ENCODE assay signal across 8 mouse cellular contexts in genomic region chr8:71592374-71593170, GRCm38 (mm10). TPM values are rescaled to one million over a fixed set of nuclear protein-coding genes. Genes with fewer than 3 reads are reported as not detected.
DNase-seq lines count a peak whose midpoint lies in the region; ATAC-seq and TF ChIP-seq lines count a peak whose summit lies in the region.

No protein-coding gene starts in this region.

- peak overlapping the region; percentile 86 for H3K4me2 ChIP-seq in heart, embryonic 15.5 days
- H3K4me2 ChIP-seq in liver, embryonic 14.5 days (ENCODE audit: low read depth), result peak overlapping the region; percentile 98
- peak overlapping the region; percentile 96 for H3K4me2 ChIP-seq in neural tube, embryonic 15.5 days

- ATAC-seq in heart, embryonic 15.5 days (replicated peaks; ENCODE audit: insufficient number of reproducible peaks, insufficient read depth, low FRiP score, low read depth), result peak; percentile 71
- ATAC-seq in liver, embryonic 14.5 days (ENCODE audit: insufficient read depth), result peak; percentile 50
- ATAC-seq in neural tube, embryonic 15.5 days (ENCODE audit: low FRiP score), result peak; percentile 80

- no peak for TF ChIP-seq CTCF in C2C12 (IDR thresholded peaks at IDR 0.05; ENCODE audit: control insufficient read depth, insufficient read depth, insufficient read length)
- no peak for TF ChIP-seq CTCF in liver, embryonic 14.5 days (IDR thresholded peaks at IDR 0.05; ENCODE audit: low read depth)

- H3K9ac ChIP-seq in heart, embryonic 15.5 days, result peak overlapping the region; percentile 96
- peak overlapping the region; percentile 79 for H3K9ac ChIP-seq in liver, embryonic 14.5 days (replicated peaks)
- peak overlapping the region; percentile 99 for H3K9ac ChIP-seq in neural tube, embryonic 15.5 days (replicated peaks)

- DNase-seq in adrenal gland, adult 8-10 months, result peak; percentile 73
- no peak for DNase-seq in forebrain, embryonic 10.5 days (ENCODE audit: extremely low spot score, low spot score)
- peak; percentile 80 to 93 for DNase-seq in kidney, postnatal 25 days
- no peak for DNase-seq in liver, embryonic 14.5 days (ENCODE audit: low read depth in 3 of 3, low spot score in 3 of 3)
- DNase-seq in thymus, postnatal 25 days, result peak; percentile 82

- 6% methylated on average over 60 of the region's 60 CpGs for WGBS in forebrain, embryonic 10.5 days
- WGBS in heart, embryonic 15.5 days, result 4% methylated on average over 60 of the region's 60 CpGs
- WGBS in liver, embryonic 14.5 days (ENCODE audit: insufficient replicate concordance), result 3% methylated on average over 60 of the region's 60 CpGs
- WGBS in neural tube, embryonic 15.5 days, result 4% methylated on average over 60 of the region's 60 CpGs

- no peaks in the 10 kb centered on the region for H3K9me3 ChIP-seq in forebrain, embryonic 10.5 days
- no peaks in the 10 kb centered on the region for H3K9me3 ChIP-seq in heart, embryonic 15.5 days (replicated peaks)
- H3K9me3 ChIP-seq in liver, embryonic 14.5 days (ENCODE audit: control insufficient read depth, low read length), result no peaks in the 10 kb centered on the region
- no peaks in the 10 kb centered on the region for H3K9me3 ChIP-seq in neural tube, embryonic 15.5 days (replicated peaks)

- H3K27me3 ChIP-seq in C2C12 (ENCODE audit: control insufficient read depth, insufficient read depth, insufficient read length), result no peaks in the 10 kb centered on the region
- peaks cover 15% of the 10 kb centered on the region for H3K27me3 ChIP-seq in forebrain, embryonic 10.5 days (ENCODE audit: poor library complexity, severe bottlenecking)
- H3K27me3 ChIP-seq in heart, embryonic 15.5 days, result no peaks in the 10 kb centered on the region
- no peaks in the 10 kb centered on the region for H3K27me3 ChIP-seq in liver, embryonic 14.5 days (ENCODE audit: control insufficient read depth, insufficient read depth, low read length)
- H3K27me3 ChIP-seq in neural tube, embryonic 15.5 days (replicated peaks), result no peaks in the 10 kb centered on the region

- peaks cover 22% of the 10 kb centered on the region for H3K79me2 ChIP-seq in C2C12 (ENCODE audit: control insufficient read depth, insufficient read depth)

- peaks cover 3% of the 10 kb centered on the region for H3K36me3 ChIP-seq in C2C12 (ENCODE audit: control insufficient read depth, insufficient read depth)
- H3K36me3 ChIP-seq in forebrain, embryonic 10.5 days (replicated peaks), result peaks cover 26% of the 10 kb centered on the region
- H3K36me3 ChIP-seq in heart, embryonic 15.5 days, result no peaks in the 10 kb centered on the region
- H3K36me3 ChIP-seq in liver, embryonic 14.5 days (replicated peaks; ENCODE audit: control insufficient read depth, insufficient read depth, low read depth), result no peaks in the 10 kb centered on the region
- no peaks in the 10 kb centered on the region for H3K36me3 ChIP-seq in neural tube, embryonic 15.5 days

- no peak for TF ChIP-seq EP300 in liver, embryonic 14.5 days (IDR thresholded peaks at IDR 0.05; ENCODE audit: low read depth)

- H3K79me3 ChIP-seq in C2C12 (ENCODE audit: low read depth), result peaks cover 10% of the 10 kb centered on the region

- peak overlapping the region; percentile 96 for H3ac ChIP-seq in C2C12 (ENCODE audit: control insufficient read depth, insufficient read length, low read depth)

- peak overlapping the region; percentile 76 for H3K4me3 ChIP-seq in C2C12 (ENCODE audit: insufficient read depth, poor library complexity, severe bottlenecking)
- H3K4me3 ChIP-seq in forebrain, embryonic 10.5 days, result peak overlapping the region; percentile 80
- H3K4me3 ChIP-seq in heart, embryonic 15.5 days, result peak overlapping the region; percentile 82
- H3K4me3 ChIP-seq in liver, embryonic 14.5 days (ENCODE audit: insufficient read depth in 1 of 2, low read depth in 2 of 2, low read length in 2 of 2), result peak overlapping the region; percentile 72 to 80
- peak overlapping the region; percentile 64 for H3K4me3 ChIP-seq in neural tube, embryonic 15.5 days (replicated peaks)

- H3K4me1 ChIP-seq in forebrain, embryonic 10.5 days, result peaks cover 49% of the 10 kb centered on the region
- H3K4me1 ChIP-seq in heart, embryonic 15.5 days (replicated peaks), result peaks cover 32% of the 10 kb centered on the region
- peaks cover 9 to 19% of the 10 kb centered on the region in 2 experiments for H3K4me1 ChIP-seq in liver, embryonic 14.5 days (replicated peaks; ENCODE audit: control insufficient read depth in 2 of 2, insufficient read depth in 2 of 2, low read length in 1 of 2)
- H3K4me1 ChIP-seq in neural tube, embryonic 15.5 days, result peaks cover 47% of the 10 kb centered on the region

- peak overlapping the region; percentile 95 for H3K27ac ChIP-seq in forebrain, embryonic 10.5 days
- H3K27ac ChIP-seq in heart, embryonic 15.5 days, result peak overlapping the region; percentile 99
- H3K27ac ChIP-seq in liver, embryonic 14.5 days, result peak overlapping the region; percentile 90
- H3K27ac ChIP-seq in neural tube, embryonic 15.5 days (replicated peaks), result peak overlapping the region; percentile 98

TF ChIP-seq in C2C12, 6 proteins besides CTCF, POLR2A, EP300 and RAD21:
- TF ChIP-seq CEBPB (IDR thresholded peaks at IDR 0.05; ENCODE audit: low read depth) (no peak), MYOD1 (IDR thresholded peaks at IDR 0.05; ENCODE audit: control insufficient read depth, insufficient read length, low read depth) (no peak), MYOG (IDR thresholded peaks at IDR 0.05; ENCODE audit: control insufficient read depth, extremely low read depth, insufficient read length) (no peak), MAX (IDR thresholded peaks at IDR 0.05) (no peak), FOSL1 (IDR thresholded peaks at IDR 0.05; ENCODE audit: insufficient read depth, low read length, poor library complexity, severe bottlenecking) (no peak), USF1 (IDR thresholded peaks at IDR 0.05; ENCODE audit: low read depth) (no peak)

RNA-seq across cellular contexts. Expression of gene Pgls, which starts 0.6 kb away (rescaled TPM):
- 231 TPM for polyA plus RNA-seq in C2C12 (2012; fragmentation: generic; extraction: Trizol)
- total RNA-seq in adrenal gland, adult 8-10 months (2022), result 100 to 1,000 TPM; 116 to 141 (median 124) TPM
- 262 and 266 TPM in 2 replicates for polyA plus RNA-seq in forebrain, embryonic 10.5 days (2016; fragmentation: Nextera tagmentation; extraction: Ambion mirVana)
- 159 and 171 TPM in 2 replicates for polyA plus RNA-seq in heart, embryonic 15.5 days (2015; fragmentation: Nextera tagmentation; extraction: Ambion mirVana)
- polyA plus RNA-seq in liver, embryonic 14.5 days (2012; rRNA removed), result 45.6 and 58.5 TPM in 2 replicates
- polyA plus RNA-seq in liver, embryonic 14.5 days (2014; fragmentation: Nextera tagmentation; extraction: Ambion mirVana), result 104 and 105 TPM in 2 replicates
- 223 and 232 TPM in 2 replicates for polyA plus RNA-seq in neural tube, embryonic 15.5 days (2015; fragmentation: Nextera tagmentation; extraction: Ambion mirVana)

RNA-seq across cellular contexts. Expression of gene Fam129c, which starts 4.9 kb away (rescaled TPM):
- polyA plus RNA-seq in C2C12 (2012; fragmentation: generic; extraction: Trizol), result 2.4 TPM
- 1 to 10 TPM; 1.5 to 3.0 (median 2.3) TPM for total RNA-seq in adrenal gland, adult 8-10 months (2022)
- polyA plus RNA-seq in forebrain, embryonic 10.5 days (2016; fragmentation: Nextera tagmentation; extraction: Ambion mirVana), result 4.1 and 5.1 TPM in 2 replicates
- polyA plus RNA-seq in heart, embryonic 15.5 days (2015; fragmentation: Nextera tagmentation; extraction: Ambion mirVana), result 2.1 and 3.1 TPM in 2 replicates
- polyA plus RNA-seq in liver, embryonic 14.5 days (2012; rRNA removed), result 1.1 TPM in 2 replicates
- 0.56 and 0.99 TPM in 2 replicates for polyA plus RNA-seq in liver, embryonic 14.5 days (2014; fragmentation: Nextera tagmentation; extraction: Ambion mirVana)
- 8.4 and 10.2 TPM in 2 replicates for polyA plus RNA-seq in neural tube, embryonic 15.5 days (2015; fragmentation: Nextera tagmentation; extraction: Ambion mirVana)

RNA-seq across cellular contexts. Expression of gene Colgalt1, which starts 18.2 kb away (rescaled TPM):
- 72.3 TPM for polyA plus RNA-seq in C2C12 (2012; fragmentation: generic; extraction: Trizol)
- total RNA-seq in adrenal gland, adult 8-10 months (2022), result 10 to 100 TPM; 64.7 to 78.0 (median 69.1) TPM
- polyA plus RNA-seq in forebrain, embryonic 10.5 days (2016; fragmentation: Nextera tagmentation; extraction: Ambion mirVana), result 44.2 and 47.4 TPM in 2 replicates
- polyA plus RNA-seq in heart, embryonic 15.5 days (2015; fragmentation: Nextera tagmentation; extraction: Ambion mirVana), result 50.4 and 64.5 TPM in 2 replicates
- polyA plus RNA-seq in liver, embryonic 14.5 days (2012; rRNA removed), result 30.9 and 31.4 TPM in 2 replicates
- polyA plus RNA-seq in liver, embryonic 14.5 days (2014; fragmentation: Nextera tagmentation; extraction: Ambion mirVana), result 20.5 and 20.7 TPM in 2 replicates
- 73.4 and 76.9 TPM in 2 replicates for polyA plus RNA-seq in neural tube, embryonic 15.5 days (2015; fragmentation: Nextera tagmentation; extraction: Ambion mirVana)

RNA-seq across cellular contexts. Expression of gene Slc27a1, which starts 23.9 kb away (rescaled TPM):
- polyA plus RNA-seq in C2C12 (2012; fragmentation: generic; extraction: Trizol), result 57.5 TPM
- 100 to 1,000 TPM; 141 to 186 (median 160) TPM for total RNA-seq in adrenal gland, adult 8-10 months (2022)
- 20.2 and 21.9 TPM in 2 replicates for polyA plus RNA-seq in forebrain, embryonic 10.5 days (2016; fragmentation: Nextera tagmentation; extraction: Ambion mirVana)
- 18.8 and 27.8 TPM in 2 replicates for polyA plus RNA-seq in heart, embryonic 15.5 days (2015; fragmentation: Nextera tagmentation; extraction: Ambion mirVana)
- polyA plus RNA-seq in liver, embryonic 14.5 days (2012; rRNA removed), result 1.9 and 2.4 TPM in 2 replicates
- 0.28 and 0.71 TPM in 2 replicates for polyA plus RNA-seq in liver, embryonic 14.5 days (2014; fragmentation: Nextera tagmentation; extraction: Ambion mirVana)
- polyA plus RNA-seq in neural tube, embryonic 15.5 days (2015; fragmentation: Nextera tagmentation; extraction: Ambion mirVana), result 83.0 and 85.9 TPM in 2 replicates

RNA-seq across cellular contexts. Expression of gene Nxnl1, which starts 26.2 kb away (rescaled TPM):
- polyA plus RNA-seq in C2C12 (2012; fragmentation: generic; extraction: Trizol), result 0.02 TPM
- total RNA-seq in adrenal gland, adult 8-10 months (2022), result 1 to 10 TPM in 1 of 4 experiments, under 1 TPM in 3; 0.40 to 1.3 (median 0.49) TPM
- 0.09 TPM in 1 of 2 replicates, not detected in the other for polyA plus RNA-seq in forebrain, embryonic 10.5 days (2016; fragmentation: Nextera tagmentation; extraction: Ambion mirVana)
- polyA plus RNA-seq in heart, embryonic 15.5 days (2015; fragmentation: Nextera tagmentation; extraction: Ambion mirVana), result 0.08 TPM in 1 of 2 replicates, not detected in the other
- not detected in 2 replicates for polyA plus RNA-seq in liver, embryonic 14.5 days (2012; rRNA removed)
- polyA plus RNA-seq in liver, embryonic 14.5 days (2014; fragmentation: Nextera tagmentation; extraction: Ambion mirVana), result 0.06 TPM in 2 replicates
- 0.15 TPM in 1 of 2 replicates, not detected in the other for polyA plus RNA-seq in neural tube, embryonic 15.5 days (2015; fragmentation: Nextera tagmentation; extraction: Ambion mirVana)

Comparison
In these comparisons a context has a peak if more than half of its experiments do, and no peak if none do; other contexts are left out.
1. DNase-seq: peak in adrenal gland, adult 8-10 months (single experiment), kidney, postnatal 25 days (2 of 2) and thymus, postnatal 25 days (single experiment); none in forebrain, embryonic 10.5 days (single experiment) and liver, embryonic 14.5 days (0 of 3).
2. Peak in every context shown above with its lines, with median percentiles within 50 percentile points of each other: H3K4me3 ChIP-seq, H3K27ac ChIP-seq, ATAC-seq, H3K4me2 ChIP-seq and H3K9ac ChIP-seq.